Mouse (Mus musculus): Measurements from ENCODE around the gene Gm6401. TPM values are rescaled to one million over a fixed set of nuclear protein-coding genes. Genes with fewer than 3 reads are reported as not detected.
"Not testable (repeated sequence)": the region's sequence is repeated elsewhere in the genome, so short reads cannot be mapped to it uniquely, and the experiment has no call there.

Gm6401 gene
- not detected for polyA plus RNA-seq (2021)

DNA sequence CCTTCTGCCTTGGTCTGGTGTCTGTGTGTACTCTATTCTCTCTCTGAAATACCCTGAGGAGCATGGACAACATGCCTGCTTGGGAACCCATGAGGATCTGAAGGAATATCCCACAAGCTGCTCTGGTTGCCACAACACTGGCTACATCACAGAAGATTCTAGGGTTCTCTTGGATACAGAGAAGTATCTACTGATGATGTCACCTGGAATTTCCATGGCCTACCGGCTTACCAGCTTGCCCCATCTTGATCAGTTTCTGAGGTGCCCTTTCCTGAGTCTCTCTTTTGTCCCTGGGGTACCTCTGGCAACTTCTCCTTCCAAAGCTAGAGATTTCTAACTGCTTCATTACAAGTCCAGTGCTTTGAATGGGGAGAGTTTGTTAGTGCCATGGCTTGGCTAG lies at the start of gene Gm6401:
TSS of gene Gm6401 (minus strand) at position 101 of the 400 bp plus-strand sequence.
- H3K27me3 ChIP-seq; POLR2A ChIA-PET; in situ Hi-C loops (cut with MboI; ENCODE audit: low pct_unique_long_range_greater_than_20kb); ATAC-seq; DNase-seq (ENCODE audit: low read depth, low spot score); CTCF ChIA-PET: not testable (repeated sequence)

DNA sequence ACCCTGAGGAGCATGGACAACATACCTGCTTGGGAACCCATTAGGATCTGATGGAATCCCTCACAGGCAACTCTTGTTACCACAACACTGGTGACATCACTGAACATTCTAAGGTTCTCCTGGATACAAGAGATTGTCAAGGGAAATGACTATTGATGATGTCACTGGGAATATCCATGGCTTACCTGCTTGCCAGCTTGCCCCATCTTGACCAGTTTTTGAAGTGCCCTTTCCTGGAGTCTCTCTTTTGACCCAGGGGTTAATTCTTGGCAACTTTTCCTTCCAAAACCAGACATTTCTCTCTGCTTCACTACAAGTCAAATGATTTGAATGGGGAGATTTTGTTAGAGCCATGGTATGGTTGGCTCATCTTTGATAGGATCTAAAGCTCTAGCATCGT lies 15.5 kb upstream of the Gm6401 start, which contains the start of gene Gm3543:
TSS of gene Gm3543 (minus strand) at position 101 of the 400 bp plus-strand sequence.
- DNase-seq (ENCODE audit: low read depth, low spot score); in situ Hi-C loops (cut with MboI; ENCODE audit: low pct_unique_long_range_greater_than_20kb); CTCF ChIA-PET; ATAC-seq; H3K27me3 ChIP-seq; POLR2A ChIA-PET: not testable (repeated sequence)

DNA sequence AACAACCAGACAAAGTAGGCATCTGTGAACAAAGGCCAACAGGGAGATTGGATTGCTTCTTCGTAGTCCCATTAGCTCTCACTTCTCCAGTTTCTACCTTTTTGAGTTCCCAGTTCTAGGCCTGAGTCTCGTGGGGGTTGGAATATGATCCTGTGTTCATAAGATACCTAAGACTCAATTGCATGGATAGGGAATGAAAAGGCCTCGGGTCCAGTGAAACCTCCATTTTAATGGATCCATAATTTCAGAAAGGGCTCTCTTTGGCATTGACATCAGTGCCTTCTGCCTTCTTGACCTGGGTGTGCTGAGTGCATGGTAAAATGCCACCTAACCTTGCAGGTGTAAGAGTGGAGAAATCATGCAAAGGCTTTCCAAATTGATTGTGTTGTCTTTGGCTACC lies 869 bp upstream of the Gm6401 start:
- H3K27me3 ChIP-seq; ATAC-seq; in situ Hi-C loops (cut with MboI; ENCODE audit: low pct_unique_long_range_greater_than_20kb); DNase-seq (ENCODE audit: low read depth, low spot score); CTCF ChIA-PET; POLR2A ChIA-PET: not testable (repeated sequence)

DNA sequence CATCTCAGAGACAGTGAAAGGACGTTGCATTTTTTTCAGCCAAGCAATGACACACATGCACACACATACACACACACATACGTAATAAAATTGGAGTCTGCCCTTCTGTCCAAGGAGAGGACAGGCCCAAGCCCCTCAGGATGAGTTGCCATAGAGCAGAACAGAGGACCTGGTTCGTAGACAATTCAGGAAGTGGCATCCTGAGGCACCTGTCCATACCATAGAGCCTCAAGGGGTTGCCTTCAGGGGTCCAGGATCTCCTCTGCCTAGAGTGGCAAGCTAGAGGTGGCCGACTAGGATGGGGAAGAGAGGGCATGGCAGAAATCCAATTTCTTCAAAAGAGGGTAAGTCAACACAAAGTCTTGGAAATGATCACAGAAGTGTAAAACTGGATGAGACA lies 3.6 kb downstream of the Gm6401 start:
- ATAC-seq; POLR2A ChIA-PET; CTCF ChIA-PET; DNase-seq (ENCODE audit: low read depth, low spot score); in situ Hi-C loops (cut with MboI; ENCODE audit: low pct_unique_long_range_greater_than_20kb); H3K27me3 ChIP-seq: not testable (repeated sequence)

DNA sequence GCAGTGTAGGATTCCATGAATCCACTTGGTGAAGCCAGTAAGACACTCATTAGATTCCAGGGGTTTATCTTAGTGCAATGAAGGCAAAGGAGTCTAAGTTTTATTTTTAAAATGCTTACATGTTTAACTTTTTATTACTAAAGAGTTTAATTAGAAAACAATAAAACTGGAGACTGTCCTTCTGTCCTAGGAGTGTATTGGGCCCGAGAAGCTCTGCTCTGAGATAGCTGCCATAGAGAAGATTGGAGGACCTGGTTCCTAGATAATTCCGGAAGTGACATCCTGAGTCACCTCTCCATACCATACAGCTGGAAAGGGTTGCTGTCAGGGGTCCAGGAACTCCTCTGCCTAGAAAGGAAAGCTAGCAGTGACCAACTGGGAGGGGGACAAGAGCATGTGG lies 24.0 kb downstream of the Gm6401 start, which contains the start of gene 1700024B05Rik:
TSS of gene 1700024B05Rik (plus strand) at position 301 of the 400 bp plus-strand sequence.
- in situ Hi-C loops (cut with MboI; ENCODE audit: low pct_unique_long_range_greater_than_20kb); ATAC-seq; POLR2A ChIA-PET; DNase-seq (ENCODE audit: low read depth, low spot score); H3K27me3 ChIP-seq; CTCF ChIA-PET: not testable (repeated sequence)

DNA sequence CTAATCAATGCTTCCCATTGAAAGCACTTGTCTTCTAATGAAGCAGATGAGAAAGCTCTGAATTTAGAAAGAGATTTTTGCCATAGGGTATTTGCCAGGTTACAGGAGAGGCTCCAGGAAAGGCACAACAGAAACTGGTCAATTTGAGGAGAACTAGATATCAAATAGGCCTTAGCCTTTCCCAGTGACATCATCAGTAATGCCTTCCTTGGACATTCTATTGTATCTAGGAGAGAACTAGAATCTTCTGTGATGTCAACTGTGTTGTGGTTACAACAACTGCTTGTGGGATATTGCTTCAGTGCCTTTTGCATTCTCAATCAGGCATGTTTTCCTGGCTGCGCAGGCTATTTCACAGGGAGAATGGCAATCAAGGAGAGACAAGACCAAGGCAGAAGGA lies 43.1 kb downstream of the Gm6401 start, which contains the start of gene 1700049E17Rik1:
TSS of gene 1700049E17Rik1 (plus strand) at position 301 of the 400 bp plus-strand sequence.
- H3K27me3 ChIP-seq; POLR2A ChIA-PET; in situ Hi-C loops (cut with MboI; ENCODE audit: low pct_unique_long_range_greater_than_20kb): not testable (repeated sequence)

More for the DNA sequence above, 43.1 kb downstream of the Gm6401 start, which contains the start of gene 1700049E17Rik1:
- ATAC-seq; CTCF ChIA-PET; DNase-seq (ENCODE audit: low read depth, low spot score): not testable (repeated sequence)

Other genes starting within 250 kb of the Gm6401 start
- not detected for gene Gm7929, start 217.3 kb downstream of the Gm6401 start, polyA plus RNA-seq (2021)
- not detected for gene Gm47189, start 195.5 kb downstream of the Gm6401 start, polyA plus RNA-seq (2021)
- gene Gm7980, start 60.6 kb downstream of the Gm6401 start, polyA plus RNA-seq (2021): not detected
- not detected for gene 1700049E17Rik1, start 43.0 kb downstream of the Gm6401 start, polyA plus RNA-seq (2021)
- not detected for gene 1700024B05Rik, start 23.9 kb downstream of the Gm6401 start, polyA plus RNA-seq (2021)
- not detected for gene Gm3543, start 15.4 kb upstream of the Gm6401 start, polyA plus RNA-seq (2021)
- not detected for gene Gm7951, start 149.4 kb upstream of the Gm6401 start, polyA plus RNA-seq (2021)
- gene Gm17027, start 194.7 kb upstream of the Gm6401 start, polyA plus RNA-seq (2021): not detected
- gene Gm3573, start 222.9 kb upstream of the Gm6401 start, polyA plus RNA-seq (2021): not detected